8 mouse cellular contexts compared by ENCODE assay signal in genomic region chr8:77517301-77518200, GRCm38 (mm10). TPM values are rescaled to one million over a fixed set of nuclear protein-coding genes. Genes with fewer than 3 reads are reported as not detected.
DNase-seq lines count a peak whose midpoint lies in the region; ATAC-seq and TF ChIP-seq lines count a peak whose summit lies in the region.

Arhgap10 (minus strand) TSS chr8:77517953.

- TF ChIP-seq CTCF in intestine, postnatal 0 days (IDR thresholded peaks at IDR 0.05; ENCODE audit: low read depth): no peak; the same call in 1 of the 2 replicates
- no peak for TF ChIP-seq CTCF in spleen, adult 2 months (IDR thresholded peaks at IDR 0.05; ENCODE audit: extremely low read depth, insufficient read depth, insufficient read length, insufficient replicate concordance)

- H3K27me3 ChIP-seq in erythroblast, embryonic 14.5 days (ENCODE audit: control insufficient read depth): peaks cover 22% of the 10 kb centered on the region
- H3K27me3 ChIP-seq in intestine, postnatal 0 days (replicated peaks; ENCODE audit: control insufficient read depth, insufficient read depth, low read length): no peaks in the 10 kb centered on the region
- no peaks in the 10 kb centered on the region for H3K27me3 ChIP-seq in limb, embryonic 14.5 days (ENCODE audit: control insufficient read depth, insufficient read depth, low read length)
- peaks cover 8% of the 10 kb centered on the region; the same call in 1 of the 2 replicates for H3K27me3 ChIP-seq in midbrain, embryonic 16.5 days (ENCODE audit: control insufficient read depth, insufficient read depth, low read depth, low read length)
- no peaks in the 10 kb centered on the region for H3K27me3 ChIP-seq in spleen, adult 2 months (ENCODE audit: control insufficient read depth, insufficient read depth, low read length)

- peak; percentile 54; the same call in 1 of the 2 replicates for TF ChIP-seq POLR2A in limb, embryonic 14.5 days (IDR thresholded peaks at IDR 0.05; ENCODE audit: borderline replicate concordance, extremely low read depth, insufficient read depth, insufficient read length)
- TF ChIP-seq POLR2A in spleen, adult 2 months (IDR thresholded peaks at IDR 0.05; ENCODE audit: low read depth, low read length): no peak; the same call in 1 of the 2 replicates

- no peaks in the 10 kb centered on the region for H3K9me3 ChIP-seq in erythroblast, embryonic 14.5 days (ENCODE audit: control insufficient read depth, low read length)
- no peaks in the 10 kb centered on the region for H3K9me3 ChIP-seq in intestine, postnatal 0 days (ENCODE audit: control insufficient read depth)
- no peaks in the 10 kb centered on the region for H3K9me3 ChIP-seq in limb, embryonic 14.5 days (ENCODE audit: control insufficient read depth, low read length)
- no peaks in the 10 kb centered on the region for H3K9me3 ChIP-seq in midbrain, embryonic 16.5 days (replicated peaks; ENCODE audit: control insufficient read depth, low read length, poor library complexity, severe bottlenecking)

- under 1% methylated on average over 78 of the region's 95 CpGs for WGBS in intestine, postnatal 0 days
- under 1% methylated on average over 63 of the region's 95 CpGs for WGBS in limb, embryonic 14.5 days
- WGBS in midbrain, embryonic 16.5 days: under 1% methylated on average over 69 of the region's 95 CpGs
- under 1% methylated on average over 71 of the region's 95 CpGs for WGBS in spleen, adult 2 months

- peak within 1 kb of the TSS; percentile 86 for H3K27ac ChIP-seq in intestine, postnatal 0 days (ENCODE audit: low read depth, low read length)
- peak within 1 kb of the TSS; percentile 76 for H3K27ac ChIP-seq in limb, embryonic 14.5 days (replicated peaks; ENCODE audit: low read depth, low read length)
- no peak within 1 kb of the TSS; the same call in 1 of the 2 replicates for H3K27ac ChIP-seq in midbrain, embryonic 16.5 days (ENCODE audit: low read length)
- peak within 1 kb of the TSS; percentile 27 for H3K27ac ChIP-seq in spleen, adult 2 months (ENCODE audit: insufficient read depth, low read length)

- peak; percentile 93 for DNase-seq in embryo, embryonic 11 days
- DNase-seq in gastrocnemius, postnatal 4 days (ENCODE audit: low spot score in 2 of 2): peak; percentile 81 to 87
- DNase-seq in limb, embryonic 14.5 days (ENCODE audit: low spot score): peak; percentile 85
- peak; percentile 17 to 75 for DNase-seq in spleen, adult 2 months (ENCODE audit: low read depth in 1 of 2, low spot score in 2 of 2)

- no peak for ATAC-seq in erythroblast, adult 5-6 weeks (replicated peaks; ENCODE audit: low FRiP score, poor library complexity, severe bottlenecking)
- ATAC-seq in intestine, postnatal 0 days: peak; percentile 82
- ATAC-seq in limb, embryonic 14.5 days (ENCODE audit: low FRiP score, low read depth): peak; percentile 89
- ATAC-seq in midbrain, embryonic 16.5 days: peak; percentile 91

- H3K4me3 ChIP-seq in erythroblast, embryonic 14.5 days (replicated peaks): peak within 1 kb of the TSS; percentile 75
- peak within 1 kb of the TSS; percentile 83 for H3K4me3 ChIP-seq in intestine, postnatal 0 days (ENCODE audit: low read depth, low read length)
- peak within 1 kb of the TSS; percentile 82 for H3K4me3 ChIP-seq in limb, embryonic 14.5 days (replicated peaks; ENCODE audit: low read length)
- peak within 1 kb of the TSS; percentile 52 for H3K4me3 ChIP-seq in midbrain, embryonic 16.5 days (ENCODE audit: low read depth, low read length)
- peak within 1 kb of the TSS; percentile 64 for H3K4me3 ChIP-seq in spleen, adult 2 months (ENCODE audit: extremely low read depth, insufficient read depth, insufficient read length)

- peak within 1 kb of the TSS; percentile 63 for H3K9ac ChIP-seq in intestine, postnatal 0 days (ENCODE audit: low read depth, low read length)
- peak within 1 kb of the TSS; percentile 84 for H3K9ac ChIP-seq in limb, embryonic 14.5 days (ENCODE audit: low read depth, low read length, severe bottlenecking)
- H3K9ac ChIP-seq in midbrain, embryonic 16.5 days (ENCODE audit: low read depth, low read length): peak within 1 kb of the TSS; percentile 65

- peak within 1 kb of the TSS; percentile 90 for H3K4me2 ChIP-seq in intestine, postnatal 0 days (replicated peaks; ENCODE audit: low read depth)
- H3K4me2 ChIP-seq in limb, embryonic 14.5 days (replicated peaks; ENCODE audit: low read depth, low read length, severe bottlenecking): peak within 1 kb of the TSS; percentile 84
- peak within 1 kb of the TSS; percentile 99 for H3K4me2 ChIP-seq in midbrain, embryonic 16.5 days (ENCODE audit: low read length)

- no peaks in the 10 kb centered on the region for H3K36me3 ChIP-seq in erythroblast, embryonic 14.5 days (ENCODE audit: control insufficient read depth)
- no peaks in the 10 kb centered on the region for H3K36me3 ChIP-seq in intestine, postnatal 0 days (ENCODE audit: control insufficient read depth, insufficient read depth)
- no peaks in the 10 kb centered on the region for H3K36me3 ChIP-seq in limb, embryonic 14.5 days (ENCODE audit: control insufficient read depth, insufficient read depth, low read length)
- H3K36me3 ChIP-seq in midbrain, embryonic 16.5 days (ENCODE audit: control insufficient read depth, insufficient read depth, low read length): no peaks in the 10 kb centered on the region
- H3K36me3 ChIP-seq in spleen, adult 2 months (ENCODE audit: control insufficient read depth, insufficient read depth, low read length): no peaks in the 10 kb centered on the region

- H3K4me1 ChIP-seq in erythroblast, embryonic 14.5 days (ENCODE audit: control insufficient read depth): peaks cover 26% of the 10 kb centered on the region
- H3K4me1 ChIP-seq in intestine, postnatal 0 days (replicated peaks; ENCODE audit: control insufficient read depth, insufficient read depth, low read length): no peaks in the 10 kb centered on the region
- H3K4me1 ChIP-seq in limb, embryonic 14.5 days (ENCODE audit: control insufficient read depth, insufficient read depth, low read length): peaks cover 36% of the 10 kb centered on the region
- H3K4me1 ChIP-seq in midbrain, embryonic 16.5 days (ENCODE audit: control insufficient read depth, insufficient read depth, low read length): peaks cover 5% of the 10 kb centered on the region; the same call in 1 of the 2 replicates
- H3K4me1 ChIP-seq in spleen, adult 2 months (ENCODE audit: control insufficient read depth, insufficient read depth, insufficient read length): peaks cover 2% of the 10 kb centered on the region; the same call in 1 of the 2 replicates

RNA-seq across cellular contexts. Expression of gene Arhgap10, which starts in this region (rescaled TPM):
- polyA plus RNA-seq in erythroblast, embryonic 14.5 days (2012): 0.32 and 0.47 TPM in 2 replicates
- 2.1 and 2.3 TPM in 2 replicates for total RNA-seq in erythroblast, adult 5-6 weeks (2015; ENCODE audit: low replicate concordance)
- 2.6 and 3.2 TPM in 2 replicates for total RNA-seq in erythroblast, adult 5-6 weeks (2017; ENCODE audit: low replicate concordance)
- total RNA-seq in gastrocnemius, postnatal 4 days (2021): 10 to 100 TPM; 74.6 to 74.9 TPM
- polyA plus RNA-seq in intestine, postnatal 0 days (2015; fragmentation: Nextera tagmentation; extraction: Ambion mirVana): 19.7 and 22.5 TPM in 2 replicates
- 23.3 and 25.1 TPM in 2 replicates for polyA plus RNA-seq in limb, embryonic 14.5 days (2012; rRNA removed)
- 28.2 and 29.3 TPM in 2 replicates for polyA plus RNA-seq in limb, embryonic 14.5 days (2014; fragmentation: Nextera tagmentation; extraction: Ambion mirVana)
- polyA plus RNA-seq in midbrain, embryonic 16.5 days (2015; fragmentation: Nextera tagmentation; extraction: Ambion mirVana): 2.8 and 3.0 TPM in 2 replicates
- polyA plus RNA-seq in spleen, adult 2 months (2012; rRNA removed): 4.3 and 5.2 TPM in 2 replicates

Comparison
In these comparisons a context has a peak if more than half of its experiments do, and no peak if none do; other contexts are left out.
1. RNA of gene Arhgap10 (total RNA-seq): 74.6 to 74.9 TPM in gastrocnemius, postnatal 4 days; 2.1 to 3.2 TPM in erythroblast, adult 5-6 weeks; every median in the first group is over 10 times any median in the second.
2. Peak in every context shown above with its lines, with median percentiles within 50 percentile points of each other: H3K4me3 ChIP-seq, DNase-seq, H3K4me2 ChIP-seq and H3K9ac ChIP-seq.